Mouse (Mus musculus): ENCODE measurements around the gene Ckb.
"Not testable (repeated sequence)": the region's sequence is repeated elsewhere in the genome, so short reads cannot be mapped to it uniquely, and the experiment has no call there.

Ckb gene

DNA sequence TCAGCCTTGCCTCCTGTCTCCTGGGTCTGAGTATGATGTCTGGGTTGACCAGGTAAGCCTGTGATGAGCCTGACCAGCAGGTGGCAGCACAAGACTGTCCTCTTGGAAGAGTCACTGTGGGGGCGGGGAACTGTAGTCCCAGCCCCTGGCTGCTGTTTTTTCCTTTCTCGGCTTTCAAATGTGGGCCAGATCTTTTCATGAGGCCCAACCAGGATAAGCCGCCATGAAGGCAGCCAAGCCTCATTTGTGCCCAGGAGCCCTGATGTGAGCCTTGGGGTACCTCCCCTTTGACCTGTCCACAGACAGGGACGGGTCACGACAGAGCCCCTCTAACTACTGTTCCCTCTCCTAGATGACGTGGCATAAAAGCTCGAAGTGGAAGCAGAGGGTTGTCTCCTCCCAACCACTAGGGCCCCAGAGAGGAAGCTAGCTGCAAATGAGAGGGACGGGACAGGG is 3.7 kb downstream of the Ckb start:
- DNase-seq, result peak; percentile 98 to 100

DNA sequence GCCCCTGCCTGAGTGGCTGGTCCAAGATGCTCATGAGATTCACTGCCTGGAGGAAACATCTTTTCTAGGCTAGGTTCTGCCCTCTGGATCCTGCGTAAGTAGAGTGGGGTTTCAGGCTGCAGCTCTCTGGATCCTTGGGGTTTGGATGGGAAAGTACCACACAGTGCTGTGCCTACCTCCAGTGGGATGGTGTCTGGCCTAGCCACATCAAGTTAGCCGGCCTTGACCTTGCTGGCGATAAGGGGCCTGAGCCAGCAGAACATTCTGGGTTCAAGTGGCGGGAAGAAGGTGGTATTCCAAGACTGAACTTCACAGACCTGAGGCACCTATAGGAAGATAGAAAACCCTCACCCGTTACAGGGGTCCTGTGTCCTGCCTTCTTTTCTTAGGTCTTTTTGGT is 4.7 kb downstream of the Ckb start:
- no peak for DNase-seq

DNA sequence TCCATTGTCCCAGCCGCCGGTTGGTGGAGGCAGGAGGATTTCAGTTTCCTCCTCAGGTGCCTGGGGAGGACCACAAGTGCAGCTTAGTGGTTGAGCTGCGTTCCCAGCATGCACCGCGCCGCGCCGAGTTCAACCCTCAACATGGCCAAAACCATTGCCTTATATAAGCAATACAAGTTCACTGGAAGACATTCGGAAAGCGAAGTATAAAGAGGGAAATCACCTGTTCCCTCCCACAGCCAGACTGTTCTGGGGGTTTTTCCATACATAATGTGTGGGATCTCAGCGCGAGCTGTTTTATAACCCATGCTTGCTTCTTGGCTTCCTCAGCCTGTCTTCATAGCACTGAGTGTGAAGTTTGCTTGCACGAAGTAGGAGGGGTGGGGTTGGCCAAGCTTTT is 5.8 kb downstream of the Ckb start:
- DNase-seq, result no peak

DNA sequence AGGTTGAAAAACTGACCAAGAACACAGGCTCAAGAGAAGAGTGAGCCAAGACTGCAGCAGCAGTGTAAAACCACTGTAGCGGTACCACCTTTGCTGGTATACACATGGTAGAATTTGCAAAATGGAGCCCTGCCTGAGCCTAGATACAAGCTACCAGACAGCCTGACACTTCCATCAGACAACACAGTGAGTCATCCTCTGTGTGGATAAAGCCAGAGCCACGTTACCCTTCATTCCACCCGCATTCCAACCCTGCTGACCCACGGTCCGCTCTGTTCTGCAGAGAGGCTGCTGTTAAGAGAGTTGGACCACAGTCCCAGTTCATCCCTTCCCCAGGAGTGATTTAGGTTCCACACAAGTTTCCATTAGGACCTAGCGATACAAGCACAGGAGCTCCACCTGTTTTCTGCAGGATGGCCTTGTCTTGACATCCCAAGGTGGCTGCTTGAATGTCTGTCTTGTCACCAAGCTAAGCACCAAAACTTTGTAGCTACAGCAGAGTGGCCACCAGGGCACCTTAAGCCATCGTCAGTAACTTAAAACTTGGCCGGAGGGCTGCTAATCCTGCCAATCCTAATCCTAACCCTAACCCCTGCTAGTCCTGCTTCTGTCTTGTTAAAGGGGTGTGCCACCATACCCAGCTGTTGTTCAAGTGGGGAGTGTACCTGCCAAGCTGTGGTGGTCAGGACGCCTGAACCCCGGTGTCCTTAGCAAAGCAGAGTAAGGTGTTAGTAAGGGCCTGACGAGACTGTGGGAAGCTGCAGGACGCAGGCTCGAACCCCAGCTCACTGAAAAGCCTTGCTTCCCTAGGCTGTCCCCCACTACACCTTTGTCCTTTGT is 6.9 kb downstream of the Ckb start:
- DNase-seq, result no peak

DNA sequence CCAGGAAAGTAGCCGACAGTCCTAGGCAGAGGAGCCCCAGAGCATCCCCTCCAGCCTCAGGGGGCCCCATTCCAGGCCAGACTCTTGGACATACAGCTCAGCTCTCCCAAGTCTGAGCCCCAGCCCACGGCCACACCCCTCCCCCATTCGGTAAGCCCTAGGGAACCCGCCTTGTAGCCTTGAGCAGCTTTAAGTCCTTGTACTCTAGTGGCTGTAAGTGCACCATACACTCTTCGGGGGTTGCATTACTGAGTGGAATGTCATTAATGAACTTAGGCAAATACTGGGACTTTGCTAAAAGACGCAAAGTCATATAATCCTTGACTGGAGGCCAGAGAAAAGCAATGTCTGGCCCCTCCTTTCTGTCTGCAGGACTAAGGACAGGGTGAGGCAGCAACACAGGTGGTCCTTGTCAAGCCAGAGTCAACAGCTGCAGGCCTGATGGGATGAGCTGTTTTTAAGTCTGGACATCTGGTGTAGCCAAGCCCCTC is 7.9 kb downstream of the Ckb start:
- peak in 1 of 2 experiments; percentile 43 for DNase-seq

DNA sequence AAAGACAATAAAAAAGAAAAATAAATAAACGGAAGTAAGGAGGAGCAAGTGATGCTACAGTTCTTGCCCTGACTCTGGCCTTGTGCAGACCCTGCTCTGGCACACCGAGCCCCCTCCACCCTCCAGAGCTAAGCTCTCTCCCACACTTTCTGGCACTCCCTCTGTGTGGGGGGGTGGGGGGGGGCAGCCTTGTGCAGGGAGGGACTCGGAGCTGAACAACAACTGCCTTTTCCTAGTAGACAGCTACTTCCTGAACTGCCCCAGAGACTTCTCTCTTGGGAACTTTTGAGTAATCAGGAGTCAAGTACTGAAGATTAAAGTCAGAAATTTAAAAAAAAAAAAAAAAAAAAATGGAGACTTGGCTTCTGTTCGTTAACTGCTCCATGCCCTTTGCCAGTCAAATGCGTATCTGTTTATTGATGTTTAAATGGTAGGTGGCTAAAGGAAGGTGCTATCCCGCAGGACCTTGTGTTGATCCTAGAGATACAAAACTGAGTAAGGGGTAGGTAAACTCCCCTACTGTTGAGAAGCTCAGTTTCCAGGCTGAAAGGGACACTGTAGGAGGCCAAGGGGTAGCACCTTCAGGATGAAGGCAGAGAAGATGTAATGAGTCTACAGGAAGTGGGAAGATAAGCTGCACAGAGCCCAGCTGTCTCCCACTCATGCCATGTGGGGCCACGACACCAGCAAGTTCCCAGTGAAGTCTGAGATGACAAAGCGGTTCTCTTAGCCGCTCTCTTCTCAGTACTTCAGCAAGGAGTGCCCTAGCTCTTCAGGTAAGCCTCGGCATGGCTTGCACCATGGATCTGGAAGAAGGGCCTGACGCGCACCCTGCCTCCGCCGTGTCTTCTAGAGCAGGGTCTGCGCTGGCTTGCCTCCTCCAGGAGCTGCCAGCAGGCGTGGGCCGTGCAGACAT is 8.7 kb downstream of the Ckb start:
- DNase-seq, result no peak

DNA sequence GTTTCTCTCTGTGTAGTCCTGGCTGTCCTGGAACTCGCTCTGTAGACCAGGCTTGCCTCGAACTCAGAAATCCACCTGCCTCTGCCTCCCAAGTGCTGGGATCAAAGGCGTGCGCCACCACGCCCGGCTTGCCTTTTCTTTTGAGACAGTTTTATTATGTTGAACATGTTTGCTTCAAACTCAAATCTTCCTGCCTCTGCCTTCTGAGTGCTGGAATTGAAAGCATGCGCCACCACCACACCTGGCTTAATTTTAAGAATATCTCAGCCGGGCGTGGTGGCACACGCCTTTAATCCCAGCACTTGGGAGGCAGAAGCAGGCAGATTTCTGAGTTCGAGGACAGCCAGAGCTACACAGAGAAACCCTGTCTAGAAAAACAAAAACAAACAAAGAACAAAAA is 10.6 kb downstream of the Ckb start:
- DNase-seq, result not testable (repeated sequence)

DNA sequence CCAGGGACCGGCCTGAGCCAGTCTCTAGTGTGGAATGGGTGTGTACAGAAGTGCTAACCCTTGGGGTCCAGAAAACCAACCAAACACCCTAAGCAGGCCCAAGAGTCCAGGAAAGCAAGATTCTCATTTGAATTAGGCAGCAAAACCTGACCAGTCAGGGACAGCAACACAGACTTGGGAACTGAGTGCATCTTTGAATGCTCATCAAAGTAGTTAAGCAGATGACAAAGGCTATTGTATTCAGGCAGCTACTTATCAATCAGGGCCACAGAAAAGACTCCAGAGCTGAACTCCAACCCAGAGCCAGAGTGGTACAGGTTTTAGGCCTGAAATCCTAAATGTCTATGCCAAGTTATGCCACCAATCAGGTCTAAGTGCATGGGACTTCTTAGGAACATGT is 11.5 kb downstream of the Ckb start:
- DNase-seq, result no peak

DNA sequence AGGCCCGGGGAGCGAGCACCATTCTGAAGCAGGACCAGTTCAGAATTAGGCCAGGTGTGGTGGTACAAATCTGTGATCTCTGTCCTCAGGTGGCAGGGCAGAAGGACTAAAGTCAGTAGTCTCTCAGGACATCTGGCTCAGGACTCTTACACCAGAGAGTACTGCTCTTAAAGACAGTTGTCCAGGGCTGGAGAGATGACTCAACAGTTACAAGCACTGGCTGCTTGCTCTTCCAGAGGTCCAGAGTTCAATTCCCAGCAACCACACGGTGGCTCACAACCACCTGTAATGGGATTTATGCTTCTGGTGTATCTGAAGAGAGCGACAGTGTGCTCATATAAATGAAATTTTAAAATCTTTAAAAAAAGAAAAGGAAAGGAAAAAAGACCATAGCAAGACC is 12.8 kb downstream of the Ckb start:
- DNase-seq, result no peak

DNA sequence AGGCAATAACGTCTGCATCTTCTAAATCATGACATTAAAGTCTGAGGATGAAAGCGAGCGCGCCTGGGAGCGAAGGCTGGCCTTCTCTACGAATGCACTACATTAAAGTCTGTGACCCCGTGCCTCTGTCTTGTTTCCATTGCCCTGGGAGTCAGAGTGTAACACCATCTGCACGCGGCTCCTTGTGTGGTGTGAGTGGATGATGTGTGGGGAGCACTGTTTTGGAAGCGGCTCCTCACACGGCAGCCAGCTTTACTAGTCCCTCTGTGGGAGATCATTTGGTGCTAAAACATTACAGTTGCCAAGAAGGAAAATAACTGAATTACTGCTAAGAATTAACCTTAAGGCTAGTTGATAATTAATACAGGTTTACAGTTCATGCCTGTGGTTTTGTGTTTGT is 16.4 kb downstream of the Ckb start:
- DNase-seq, result no peak

DNA sequence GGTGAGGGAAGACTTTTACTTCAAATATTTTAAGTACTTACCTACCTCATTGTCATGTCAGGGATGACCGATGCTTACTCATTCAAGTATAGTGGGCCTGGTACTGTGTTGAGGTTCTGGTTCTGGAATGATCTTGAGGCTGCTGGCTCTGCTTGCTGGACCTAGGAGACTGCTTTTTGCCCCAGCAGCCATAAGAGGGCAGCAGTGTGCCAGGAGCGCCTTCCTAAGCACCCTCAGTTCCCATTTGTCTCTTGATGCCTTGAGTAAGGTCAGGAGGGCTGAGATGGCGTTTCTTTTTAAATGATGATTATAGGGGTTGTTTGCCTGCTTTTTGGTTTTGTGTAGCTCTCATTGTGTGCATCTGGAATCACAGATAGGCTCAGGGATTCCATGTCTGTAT is 18.7 kb downstream of the Ckb start:
- DNase-seq, result peak; percentile 86 to 88

DNA sequence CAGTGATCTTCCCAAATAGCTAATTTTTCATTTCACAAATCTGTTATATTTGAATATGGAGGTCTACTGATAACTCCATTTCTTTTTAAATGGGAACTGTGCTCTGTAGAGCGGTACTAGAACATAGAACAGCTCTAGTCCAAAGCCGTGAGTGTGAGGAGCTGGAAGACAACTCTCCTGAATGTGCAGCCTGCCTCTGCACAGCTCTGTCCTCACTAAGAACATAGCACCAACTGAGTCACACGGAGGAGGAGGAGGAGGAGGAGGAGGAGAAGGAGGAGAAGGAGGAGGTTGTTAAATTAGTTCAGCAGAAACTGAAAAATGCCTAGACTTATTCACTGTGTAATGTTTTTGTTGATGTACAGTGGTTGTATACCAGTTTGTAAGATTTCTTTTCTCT is 19.2 kb downstream of the Ckb start:
- no peak for DNase-seq

DNA sequence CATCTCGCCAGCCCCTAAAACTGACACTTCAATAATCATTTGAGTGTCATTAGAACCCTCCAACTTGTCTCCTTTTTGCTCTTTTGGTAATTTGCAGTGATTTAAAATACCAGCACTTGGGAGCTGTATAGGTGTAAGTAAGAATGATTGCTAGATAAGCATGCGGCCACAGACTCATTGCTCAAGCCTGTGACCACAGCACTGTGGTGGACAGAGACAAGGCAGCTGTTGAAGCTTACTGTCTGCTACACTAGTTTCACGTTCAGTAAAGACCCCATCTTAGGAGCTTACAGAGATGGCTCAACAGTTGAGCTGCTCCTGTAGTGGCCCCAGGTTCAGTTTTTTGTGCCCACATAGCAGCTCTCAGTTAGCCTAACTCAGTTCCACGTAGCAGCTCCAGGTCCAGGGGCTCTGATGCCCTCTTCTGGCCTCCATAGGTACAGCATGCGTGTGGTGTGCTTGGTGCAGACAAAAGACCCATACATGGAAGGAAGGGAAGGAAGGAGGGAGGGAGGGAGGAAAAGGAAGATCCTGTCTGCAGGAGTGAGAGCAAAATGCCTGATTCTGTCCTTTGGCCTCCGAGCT is 24.0 kb downstream of the Ckb start:
- DNase-seq, result peak; percentile 76 to 81
